13 mouse cellular contexts compared by ENCODE assay signal in the genomic region with DNA sequence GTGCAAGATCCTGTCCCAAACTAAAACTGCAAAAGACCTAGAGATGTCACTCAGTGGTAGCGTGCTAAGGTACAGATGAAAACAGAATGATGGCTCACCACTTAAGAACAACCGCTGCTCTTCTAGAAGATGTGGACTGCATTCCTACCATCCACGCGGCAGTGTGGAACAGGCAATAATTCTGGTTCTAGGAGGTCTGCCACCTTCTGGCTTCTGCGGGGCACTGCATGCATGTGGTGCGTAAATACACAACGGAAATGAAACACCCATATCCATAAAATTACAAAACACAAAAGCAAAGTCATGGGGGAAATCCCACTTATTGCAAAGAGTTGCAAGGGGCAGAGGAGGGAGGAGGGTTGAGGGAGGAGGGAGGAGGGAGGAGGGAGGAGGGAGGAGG. TPM values are rescaled to one million over a fixed set of nuclear protein-coding genes. Genes with fewer than 3 reads are reported as not detected.
DNase-seq lines count a peak whose midpoint lies in the region; ATAC-seq and TF ChIP-seq lines count a peak whose summit lies in the region.
"Had no signal": no experiment of that assay in that cellular context is flagged by ENCODE, and none has a peak within 500 bp of the region (broad histone marks: within the 10 kb centered on the region; RNA-seq: fewer than 3 reads in every experiment).

No protein-coding gene starts in this region.

- DNase-seq in kidney, adult 9 months = peak; percentile 54
- DNase-seq in kidney, postnatal 25 days = no peak
- DNase-seq in testis, postnatal 10 days (ENCODE audit: low spot score) = no peak
- DNase-seq in cerebellum, adult 8-10 months = peak; percentile 33
- DNase-seq in embryo, embryonic 10.5 days (ENCODE audit: low spot score) = no peak
- DNase-seq in right cerebral cortex, postnatal 10 days (ENCODE audit: low spot score in 2 of 2) = no peak
- DNase-seq: right cerebral cortex, adult 18-20 months had no signal

- peaks cover 10% of the 10 kb centered on the region for H3K4me1 ChIP-seq in testis, adult 2 months (ENCODE audit: control insufficient read depth, insufficient read depth, low read length)
- no peaks in the 10 kb centered on the region for H3K4me1 ChIP-seq in forebrain, embryonic 12.5 days
- H3K4me1 ChIP-seq: hindbrain, embryonic 10.5 days; limb, embryonic 12.5 days; stomach, embryonic 15.5 days had no signal

- no peaks in the 10 kb centered on the region for H3K36me3 ChIP-seq in testis, adult 2 months (ENCODE audit: control insufficient read depth, insufficient read depth, low read length)
- no peaks in the 10 kb centered on the region for H3K36me3 ChIP-seq in forebrain, embryonic 12.5 days (replicated peaks)
- H3K36me3 ChIP-seq: hindbrain, embryonic 10.5 days; limb, embryonic 12.5 days; stomach, embryonic 15.5 days had no signal

- H3K9ac ChIP-seq in forebrain, embryonic 12.5 days = no peak overlapping the region
- H3K9ac ChIP-seq: limb, embryonic 12.5 days; stomach, embryonic 15.5 days had no signal

- no peaks in the 10 kb centered on the region for H3K27me3 ChIP-seq in testis, adult 2 months (ENCODE audit: control insufficient read depth, insufficient read depth, low read length)
- no peaks in the 10 kb centered on the region for H3K27me3 ChIP-seq in forebrain, embryonic 12.5 days
- H3K27me3 ChIP-seq: limb, embryonic 12.5 days; megakaryocyte, embryonic 14.5 days; stomach, embryonic 15.5 days had no signal

- no peaks in the 10 kb centered on the region for H3K9me3 ChIP-seq in forebrain, embryonic 12.5 days
- H3K9me3 ChIP-seq: hindbrain, embryonic 10.5 days; limb, embryonic 12.5 days; stomach, embryonic 15.5 days had no signal

- WGBS in forebrain, embryonic 12.5 days = 87% methylated on average over 7 of the region's 7 CpGs

- TF ChIP-seq POLR2A in testis, adult 2 months (IDR thresholded peaks at IDR 0.05; ENCODE audit: control insufficient read depth, low read depth, low read length) = no peak

- H3K4me3 ChIP-seq in testis, adult 2 months (ENCODE audit: control insufficient read depth, low read depth, low read length) = no peak overlapping the region
- H3K4me3 ChIP-seq in forebrain, embryonic 12.5 days (replicated peaks) = no peak overlapping the region
- H3K4me3 ChIP-seq: hindbrain, embryonic 10.5 days; limb, embryonic 12.5 days; megakaryocyte, embryonic 14.5 days; stomach, embryonic 15.5 days had no signal

- no peak for ATAC-seq in forebrain, embryonic 12.5 days (ENCODE audit: low FRiP score)

- H3K4me2 ChIP-seq in forebrain, embryonic 12.5 days = no peak overlapping the region
- H3K4me2 ChIP-seq: limb, embryonic 12.5 days; stomach, embryonic 15.5 days had no signal

- H3K27ac ChIP-seq in testis, adult 2 months (ENCODE audit: control insufficient read depth, insufficient read depth, low read depth, low read length) = no peak overlapping the region
- H3K27ac ChIP-seq in forebrain, embryonic 12.5 days = no peak overlapping the region
- H3K27ac ChIP-seq: hindbrain, embryonic 10.5 days; limb, embryonic 12.5 days; stomach, embryonic 15.5 days had no signal

- peak; percentile 44; the same call in 1 of the 2 replicates for TF ChIP-seq CTCF in testis, adult 2 months (IDR thresholded peaks at IDR 0.05; ENCODE audit: control insufficient read depth, insufficient read depth, insufficient replicate concordance, low read depth, low read length)

RNA-seq across cellular contexts. Expression of gene Map3k7cl, which starts 25.8 kb away (rescaled TPM):
- 0.90 and 1.3 TPM in 2 replicates for polyA plus RNA-seq in testis, adult 2 months (2012; rRNA removed)
- not detected in 2 replicates for polyA plus RNA-seq in forebrain, embryonic 12.5 days (2016; fragmentation: Nextera tagmentation; extraction: Ambion mirVana)
- polyA plus RNA-seq: hindbrain, embryonic 10.5 days; limb, embryonic 12.5 days had no signal

Comparison
In these comparisons a context has a peak if more than half of its experiments do, and no peak if none do; other contexts are left out.
1. DNase-seq: peak in kidney, adult 9 months (single experiment) and cerebellum, adult 8-10 months (single experiment); none in kidney, postnatal 25 days (0 of 2), testis, postnatal 10 days (single experiment), embryo, embryonic 10.5 days (single experiment) and right cerebral cortex, postnatal 10 days (0 of 2).